Mouse (Mus musculus) CH12.LX (cell line): Measurements from ENCODE around the gene Rbm19.

Experiments
- CHD2 ChIP-seq: IDR thresholded peaks from 2 replicates; pipeline ENCODE4 v1.6.1; 2011; ENCODE audit warnings: low read length, improper control_type of control experiment
- CTCF ChIP-seq, 2 experiments: IDR thresholded peaks in 1 of 2; conservative IDR thresholded peaks in 1 of 2; 2 replicates each; pipeline ENCODE4 v1.5.1; 2011 to 2012; ENCODE audit warnings: low read depth in 2 of 2, low read length in 2 of 2, improper control_type of control experiment in 1 of 2, inconsistent platforms in 1 of 2, mild to moderate bottlenecking in 1 of 2, moderate library complexity in 1 of 2
- EP300 ChIP-seq: IDR thresholded peaks from 2 replicates; pipeline ENCODE4 v1.6.1; 2011; ENCODE audit warnings: low read length, improper control_type of control experiment
- HCFC1 ChIP-seq: IDR thresholded peaks from 2 replicates; pipeline ENCODE4 v1.6.1; 2012; ENCODE audit warnings: low read depth, mild to moderate bottlenecking, inconsistent platforms, low read length, improper control_type of control experiment
- MYC ChIP-seq: IDR thresholded peaks from 2 replicates; pipeline ENCODE4 v1.6.1; 2011; ENCODE audit warnings: low read depth, mild to moderate bottlenecking, improper control_type of control experiment, low read length
- NELFE ChIP-seq: IDR thresholded peaks from 2 replicates; pipeline ENCODE4 v1.6.1; 2011; ENCODE audit warnings: low read depth, low read length, improper control_type of control experiment
- TBP ChIP-seq: conservative IDR thresholded peaks from 2 replicates; pipeline ENCODE4 v1.6.1; 2011; ENCODE audit warnings: low read depth, low read length, improper control_type of control experiment
- ZNF384 ChIP-seq: IDR thresholded peaks from 2 replicates; pipeline ENCODE4 v1.6.1; 2012; ENCODE audit warnings: low read depth, low read length, improper control_type of control experiment, inconsistent platforms

- no peak for TF ChIP-seq TBP
- TF ChIP-seq HCFC1: no peak
- no peak for TF ChIP-seq EP300
- no peak for TF ChIP-seq ZNF384
- no peak for TF ChIP-seq CHD2
- TF ChIP-seq NELFE: no peak
- TF ChIP-seq MYC: no peak
- TF ChIP-seq CTCF (conservative IDR thresholded peaks at IDR 0.05 in 1 of 2, IDR thresholded peaks at IDR 0.05 in 1 of 2; ENCODE audit: low read depth in 2 of 2, low read length in 2 of 2): no peak
Measured at GRCm38 (mm10) chr5:120153140-120153539, 36.9 kb downstream of the Rbm19 start.
